Mouse (Mus musculus): ENCODE results near the gene Ddx17. TPM values are rescaled to one million over a fixed set of nuclear protein-coding genes. Genes with fewer than 3 reads are reported as not detected.

The Ddx17 gene
- total RNA-seq, 2 experiments from 2014 or later, result 304 to 309 TPM

- DNase-seq (ENCODE audit: low spot score in 2 of 2), result no peak
Observed at GRCm38 (mm10) chr15:79519400-79520220, 26.9 kb downstream of the Ddx17 start.

- no peak for DNase-seq (ENCODE audit: low spot score in 2 of 2)
Observed at GRCm38 (mm10) chr15:79518571-79518970, 28.0 kb downstream of the Ddx17 start.

GRCm38 (mm10) chr15:79517710-79518109 lies 28.8 kb downstream of the Ddx17 start:
- no peak for DNase-seq (ENCODE audit: low spot score in 2 of 2)

- DNase-seq (ENCODE audit: low spot score in 2 of 2), result peak; percentile 48 to 60
Observed at GRCm38 (mm10) chr15:79516171-79517096, 30.1 kb downstream of the Ddx17 start, which contains the start of gene Kdelr3. Kdelr3 (plus strand) TSS chr15:79516411.

DNA sequence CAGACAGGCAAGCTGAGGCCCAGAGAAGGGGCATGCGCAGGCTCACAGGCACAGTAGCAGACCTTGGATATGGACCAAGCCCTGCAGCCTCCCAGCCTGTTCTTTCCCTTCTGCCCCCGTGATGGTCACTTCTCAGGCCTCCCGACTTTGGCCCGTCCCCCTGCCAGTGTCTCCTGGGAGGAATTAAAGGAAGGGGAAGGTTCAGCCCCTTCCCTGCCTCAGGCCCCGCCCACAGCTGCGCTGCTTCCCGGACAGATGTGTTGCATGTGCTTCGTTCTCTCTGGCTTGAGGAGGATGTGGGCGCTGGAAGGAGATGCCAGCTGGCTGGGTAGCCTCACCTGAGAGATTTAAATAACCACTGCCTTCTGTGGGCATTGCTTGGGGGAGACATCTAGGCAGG lies 32.6 kb downstream of the Ddx17 start:
- no peak for DNase-seq (ENCODE audit: low spot score in 2 of 2)

DNA sequence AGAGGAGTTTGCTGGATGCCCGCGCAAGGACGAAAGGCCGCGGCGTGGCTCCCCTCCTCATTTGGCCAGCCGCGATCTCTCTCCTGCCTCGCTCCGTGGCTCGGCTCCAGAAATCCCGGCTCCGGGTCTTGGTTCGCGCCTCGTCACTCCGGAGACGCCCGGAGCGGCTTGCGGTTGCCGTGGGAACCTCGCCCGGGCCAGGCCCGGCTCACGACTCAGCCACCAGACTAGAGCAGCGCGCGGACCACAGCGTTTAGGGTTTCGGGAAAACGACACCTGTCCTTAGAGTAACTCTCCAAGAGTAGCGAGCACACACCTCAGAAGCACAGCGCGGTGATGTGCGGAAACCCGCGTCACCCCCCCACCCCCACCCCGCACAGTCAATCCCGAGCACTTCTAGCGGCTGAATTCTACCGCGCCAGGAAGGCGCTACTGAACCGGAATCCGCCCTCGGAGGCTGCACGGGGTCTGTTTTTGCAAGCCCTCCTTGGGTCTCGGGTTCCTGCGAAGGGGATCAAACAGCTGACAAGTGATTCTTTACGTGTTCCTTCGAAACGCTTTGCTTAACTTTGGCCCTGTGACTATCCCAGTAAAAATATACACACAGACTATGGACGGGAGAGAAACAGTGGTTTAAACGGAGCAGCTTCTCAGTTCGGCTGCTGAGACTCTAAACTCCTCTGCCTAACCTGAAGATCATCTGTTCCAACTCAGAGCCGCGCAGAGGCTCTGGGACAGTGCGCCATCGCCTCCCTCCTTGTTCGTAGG lies 34.8 kb downstream of the Ddx17 start:
- DNase-seq (ENCODE audit: low spot score in 2 of 2), result peak; percentile 77 to 89

- no peak for DNase-seq (ENCODE audit: low spot score in 2 of 2)
Observed at GRCm38 (mm10) chr15:79510425-79510824, 36.1 kb downstream of the Ddx17 start.

DNA sequence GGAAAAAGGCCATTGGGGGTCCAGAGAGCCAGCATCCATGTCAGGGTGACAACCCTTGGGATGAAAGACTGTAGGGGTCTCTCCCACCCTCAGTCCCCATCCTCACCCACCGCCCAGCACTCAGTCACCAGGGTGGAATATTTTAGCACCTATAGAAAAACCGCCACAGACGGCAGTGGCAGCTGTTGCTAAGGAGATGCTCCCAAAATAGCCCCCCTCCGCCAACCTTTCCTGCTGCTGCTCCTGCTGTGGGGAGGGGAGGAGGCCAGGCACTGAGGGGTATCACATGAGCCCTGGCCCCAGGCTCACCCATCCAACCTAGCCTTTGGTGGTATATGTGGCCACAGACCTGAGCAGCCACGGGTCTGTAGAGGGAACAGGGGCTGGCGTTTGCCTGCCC lies 36.5 kb downstream of the Ddx17 start:
- peak; percentile 65 to 77 for DNase-seq (ENCODE audit: low spot score in 2 of 2)

- peak in 1 of 2 experiments; percentile 59 for DNase-seq (ENCODE audit: low spot score in 2 of 2)
Observed at GRCm38 (mm10) chr15:79507055-79507828, 39.3 kb downstream of the Ddx17 start.

DNA sequence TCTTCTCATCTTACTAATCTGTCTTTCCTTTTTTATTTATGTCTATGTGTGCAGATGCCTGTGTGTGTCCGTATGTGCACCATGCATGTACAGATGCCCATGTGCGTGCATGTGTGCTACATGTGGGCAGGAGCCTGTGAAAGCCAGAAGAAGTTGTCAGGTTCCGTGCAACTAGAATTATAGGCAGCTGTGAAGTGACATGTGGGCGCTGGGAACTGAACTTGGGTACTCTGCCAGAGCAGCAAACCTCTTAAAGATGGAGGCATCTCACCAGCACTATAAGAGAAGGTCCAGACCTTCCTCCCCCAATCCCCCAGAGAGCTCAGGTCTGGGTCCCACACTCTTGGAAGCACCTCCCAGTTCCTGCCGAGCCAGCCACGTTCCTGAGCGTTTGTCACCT lies 40.1 kb downstream of the Ddx17 start:
- DNase-seq (ENCODE audit: low spot score in 2 of 2), result no peak

DNA sequence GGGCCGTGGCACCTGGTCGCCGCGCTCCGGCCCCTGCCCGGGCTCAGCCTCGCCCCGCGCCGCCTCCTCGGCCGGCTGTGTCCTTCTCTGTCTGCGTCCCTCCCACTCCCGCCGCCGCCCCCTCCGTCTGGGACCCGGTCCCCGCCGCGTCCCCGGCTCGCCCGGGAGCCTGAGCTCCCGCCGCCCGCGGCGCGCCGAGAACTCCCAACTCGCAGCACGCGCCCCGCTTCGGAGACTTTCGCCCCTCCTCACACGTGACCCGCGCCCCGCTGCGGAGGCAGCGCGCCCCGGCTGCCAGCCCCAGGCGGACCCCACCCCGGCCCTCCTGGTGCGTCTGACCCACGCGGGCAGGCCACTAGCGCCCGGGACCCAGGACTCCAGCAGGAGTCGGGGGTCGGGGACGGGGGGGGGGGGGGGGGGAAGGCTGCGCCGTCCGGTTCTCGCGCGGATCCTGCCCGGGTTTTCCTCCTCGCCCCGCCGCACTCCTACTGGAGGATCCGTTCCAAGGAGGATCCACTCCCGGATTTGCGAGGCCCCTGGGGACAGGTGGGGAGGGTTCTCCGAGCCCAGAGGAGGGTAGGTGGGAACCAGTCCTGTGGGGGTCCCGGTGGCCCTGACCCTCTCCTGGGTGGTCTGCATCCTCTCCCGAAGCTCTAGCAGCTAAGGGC lies 40.8 kb downstream of the Ddx17 start:
- peak; percentile 81 to 87 for DNase-seq (ENCODE audit: low spot score in 2 of 2)

- DNase-seq (ENCODE audit: low spot score in 2 of 2), result no peak
Observed at GRCm38 (mm10) chr15:79504707-79505452, 41.7 kb downstream of the Ddx17 start, which contains the start of gene Kcnj4. Kcnj4 (minus strand) TSS chr15:79505241.

GRCm38 (mm10) chr15:79503438-79503837 lies 43.1 kb downstream of the Ddx17 start:
- no peak for DNase-seq (ENCODE audit: low spot score in 2 of 2)

- peak; percentile 65 to 73 for DNase-seq (ENCODE audit: low spot score in 2 of 2)
Observed at GRCm38 (mm10) chr15:79502891-79503341, 43.6 kb downstream of the Ddx17 start.

- no peak for DNase-seq (ENCODE audit: low spot score in 2 of 2)
Observed at GRCm38 (mm10) chr15:79500110-79500509, 46.4 kb downstream of the Ddx17 start.

DNA sequence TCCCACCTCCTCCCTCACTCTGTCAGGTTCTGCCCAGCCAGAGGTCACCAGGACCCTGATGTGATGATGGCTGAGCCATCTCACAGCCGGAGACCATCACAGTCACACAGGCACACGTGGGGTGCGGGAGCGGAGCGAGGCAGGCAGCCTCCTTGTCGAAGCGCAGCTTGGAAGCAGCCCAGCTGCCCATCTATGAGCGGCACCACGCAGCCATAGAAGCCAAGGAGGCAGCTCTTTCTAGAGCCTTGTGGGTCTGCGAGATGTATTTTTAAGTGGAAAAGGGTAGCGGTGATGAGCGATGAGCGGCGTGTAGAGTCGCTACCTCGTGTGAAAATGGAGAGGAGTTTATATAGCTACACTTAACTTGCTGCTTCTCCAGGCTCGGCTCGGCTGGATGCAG lies 53.0 kb downstream of the Ddx17 start:
- DNase-seq (ENCODE audit: low spot score in 2 of 2), result peak; percentile 57 to 75

- DNase-seq (ENCODE audit: low spot score in 2 of 2), result no peak
Observed at GRCm38 (mm10) chr15:79489463-79489862, 57.1 kb downstream of the Ddx17 start.

- peak; percentile 66 to 74 for DNase-seq (ENCODE audit: low spot score in 2 of 2)
Observed at GRCm38 (mm10) chr15:79481181-79481688, 65.3 kb downstream of the Ddx17 start.
